Mouse (Mus musculus) MEL (cell line): ENCODE data around the gene Gsta3. TPM values are rescaled to one million over a fixed set of nuclear protein-coding genes. Genes with fewer than 3 reads are reported as not detected.

Experiments
- DNase-seq: peaks from one replicate; pipeline ENCODE4 v3.0.0; 2011; ENCODE audit warnings: low read depth, low spot score
- H3K27ac ChIP-seq: 2 replicates; pipeline ENCODE4 v1.5.1; 2012; ENCODE audit warnings: low read depth, mild to moderate bottlenecking, control low read depth, low read length, moderate library complexity; ENCODE audit not compliant: control insufficient read depth
- H3K27me3 ChIP-seq, 2 experiments: fragments of 150-350 bp in 1 of 2; sonication (generic) in 1 of 2; 2 replicates each; pipeline ENCODE4 v1.6.1; 2012; ENCODE audit warnings: low read length in 2 of 2, mild to moderate bottlenecking in 2 of 2, improper control_type of control experiment in 1 of 2, moderate library complexity in 1 of 2; ENCODE audit not compliant: insufficient read depth in 2 of 2, control insufficient read depth in 1 of 2
- H3K36me3 ChIP-seq, 2 experiments: 2 replicates each; pipeline ENCODE4 v1.6.1; 2012 to 2014; ENCODE audit warnings: low read length in 2 of 2, improper control_type of control experiment in 1 of 2, inconsistent platforms in 1 of 2, mild to moderate bottlenecking in 1 of 2; ENCODE audit not compliant: insufficient read depth in 2 of 2, control insufficient read depth in 1 of 2
- H3K4me1 ChIP-seq, 2 experiments: fragments of 150-350 bp in 1 of 2; sonication (generic) in 1 of 2; 2 replicates each; pipeline ENCODE4 v1.6.1; 2012; ENCODE audit warnings: low read length in 2 of 2, improper control_type of control experiment in 1 of 2, mild to moderate bottlenecking in 1 of 2; ENCODE audit not compliant: insufficient read depth in 2 of 2, control insufficient read depth in 1 of 2
- H3K4me3 ChIP-seq, 2 experiments: fragments of 150-350 bp in 1 of 2; sonication (generic) in 1 of 2; 2 replicates each; pipeline ENCODE4 v1.5.1; 2012; ENCODE audit warnings: low read depth in 2 of 2, low read length in 2 of 2, mild to moderate bottlenecking in 2 of 2, moderate library complexity in 2 of 2, control low read depth in 1 of 2, improper control_type of control experiment in 1 of 2; ENCODE audit not compliant: control insufficient read depth in 1 of 2, insufficient read depth in 1 of 2
- H3K79me2 ChIP-seq: 2 replicates; pipeline ENCODE4 v1.6.1; 2012; ENCODE audit warnings: mild to moderate bottlenecking, low read length, moderate library complexity; ENCODE audit not compliant: control insufficient read depth, poor library complexity, insufficient read depth
- H3K9ac ChIP-seq: 2 replicates; pipeline ENCODE4 v1.6.1; 2012; ENCODE audit warnings: low read depth, mild to moderate bottlenecking, control low read depth, low read length, moderate library complexity; ENCODE audit not compliant: control insufficient read depth, poor library complexity, severe bottlenecking
- H3K9me3 ChIP-seq: fragments of 150-350 bp; sonication (generic); replicated peaks from 2 replicates; pipeline ENCODE4 v1.6.1; 2012; ENCODE audit warnings: mild to moderate bottlenecking, low read length, improper control_type of control experiment, moderate library complexity; ENCODE audit not compliant: insufficient read depth
- BHLHE40 ChIP-seq: IDR thresholded peaks from 2 replicates; pipeline ENCODE4 v1.6.1; 2012; ENCODE audit warnings: low read depth, mild to moderate bottlenecking, inconsistent platforms, low read length, improper control_type of control experiment, borderline replicate concordance
- CHD1 ChIP-seq: IDR thresholded peaks from 2 replicates; pipeline ENCODE4 v1.6.1; 2012; ENCODE audit warnings: low read depth, mild to moderate bottlenecking, inconsistent platforms, low read length, improper control_type of control experiment
- CTCF ChIP-seq, 3 experiments: IDR thresholded peaks in 2 of 3; conservative IDR thresholded peaks in 1 of 3; 2 replicates each; pipeline ENCODE4 v1.5.1; 2011 to 2012; ENCODE audit warnings: low read length in 3 of 3, low read depth in 2 of 3, mild to moderate bottlenecking in 2 of 3, improper control_type of control experiment in 1 of 3, inconsistent platforms in 1 of 3, mixed read lengths in 1 of 3, moderate library complexity in 1 of 3; ENCODE audit not compliant: control insufficient read depth in 1 of 3, insufficient read depth in 1 of 3, poor library complexity in 1 of 3, severe bottlenecking in 1 of 3
- EP300 ChIP-seq, 2 experiments: IDR thresholded peaks; 2 replicates each; pipeline ENCODE4 v1.6.1; 2011; ENCODE audit warnings: improper control_type of control experiment in 2 of 2, low read length in 2 of 2, low read depth in 1 of 2, mild to moderate bottlenecking in 1 of 2
- GABPA ChIP-seq: IDR thresholded peaks from 2 replicates; pipeline ENCODE4 v1.6.1; 2012; ENCODE audit warnings: low read depth, mild to moderate bottlenecking, inconsistent platforms, low read length, improper control_type of control experiment, moderate library complexity
- GATA1 ChIP-seq: IDR thresholded peaks from 2 replicates; pipeline ENCODE4 v1.6.1; 2011; ENCODE audit warnings: low read depth, low read length, improper control_type of control experiment
- JUND ChIP-seq: IDR thresholded peaks from 2 replicates; pipeline ENCODE4 v1.6.1; 2011; ENCODE audit warnings: low read depth, mild to moderate bottlenecking, improper control_type of control experiment, low read length
- KAT2A ChIP-seq: conservative IDR thresholded peaks from 2 replicates; pipeline ENCODE4 v1.6.1; 2012; ENCODE audit warnings: low read depth, low read length, improper control_type of control experiment, inconsistent platforms
- MAFK ChIP-seq: IDR thresholded peaks from 2 replicates; pipeline ENCODE4 v1.6.1; 2011; ENCODE audit warnings: low read depth, mild to moderate bottlenecking, low read length, improper control_type of control experiment, borderline replicate concordance
- MYB ChIP-seq: IDR thresholded peaks from 2 replicates; pipeline ENCODE4 v1.6.1; 2011; ENCODE audit warnings: mild to moderate bottlenecking, low read depth, low read length, improper control_type of control experiment
- NELFE ChIP-seq: IDR thresholded peaks from 2 replicates; pipeline ENCODE4 v1.6.1; 2011; ENCODE audit warnings: low read depth, low read length, improper control_type of control experiment
- POLR2A ChIP-seq, 2 experiments: IDR thresholded peaks; 2 replicates each; pipeline ENCODE4 v1.6.1; 2011 to 2012; ENCODE audit warnings: low read length in 2 of 2, mild to moderate bottlenecking in 2 of 2, control low read depth in 1 of 2, improper control_type of control experiment in 1 of 2, low read depth in 1 of 2, moderate library complexity in 1 of 2; ENCODE audit not compliant: control insufficient read depth in 1 of 2, insufficient read depth in 1 of 2, poor library complexity in 1 of 2
- POLR2AphosphoS2 ChIP-seq: IDR thresholded peaks from 2 replicates; pipeline ENCODE4 v1.6.1; 2011; ENCODE audit warnings: low read length, improper control_type of control experiment
- POLR2AphosphoS5 ChIP-seq: IDR thresholded peaks from 2 replicates; pipeline ENCODE4 v1.6.1; 2012; ENCODE audit warnings: low read depth, borderline replicate concordance, mild to moderate bottlenecking, inconsistent platforms, low read length, moderate library complexity, mixed read lengths
- RCOR1 ChIP-seq: IDR thresholded peaks from 2 replicates; pipeline ENCODE4 v1.6.1; 2012; ENCODE audit warnings: low read depth, mild to moderate bottlenecking, inconsistent platforms, low read length, improper control_type of control experiment
- SMC3 ChIP-seq: IDR thresholded peaks from 2 replicates; pipeline ENCODE4 v1.6.1; 2011; ENCODE audit warnings: low read depth, low read length, improper control_type of control experiment
- TAL1 ChIP-seq: IDR thresholded peaks from 2 replicates; pipeline ENCODE4 v1.6.1; 2012; ENCODE audit warnings: mild to moderate bottlenecking, inconsistent platforms, low read length, moderate library complexity, mixed read lengths
- TBP ChIP-seq: IDR thresholded peaks from 2 replicates; pipeline ENCODE4 v1.8.0; 2011; ENCODE audit warnings: low read depth, low read length, improper control_type of control experiment
- TCF12 ChIP-seq: IDR thresholded peaks from 2 replicates; pipeline ENCODE4 v1.6.1; 2014; ENCODE audit warnings: low read depth, mild to moderate bottlenecking, inconsistent platforms, low read length, improper control_type of control experiment, moderate library complexity
- UBTF ChIP-seq: IDR thresholded peaks from 2 replicates; pipeline ENCODE4 v1.6.1; 2012; ENCODE audit warnings: low read depth, mild to moderate bottlenecking, inconsistent platforms, low read length, improper control_type of control experiment, moderate library complexity, borderline replicate concordance; ENCODE audit not compliant: insufficient read depth
- USF1 ChIP-seq: IDR thresholded peaks from 2 replicates; pipeline ENCODE4 v1.6.1; 2014; ENCODE audit warnings: low read depth, mild to moderate bottlenecking, inconsistent platforms, low read length, improper control_type of control experiment, moderate library complexity
- USF2 ChIP-seq, 2 experiments: IDR thresholded peaks; 2 replicates each; pipeline ENCODE4 v1.6.1; 2011 to 2012; ENCODE audit warnings: improper control_type of control experiment in 2 of 2, low read length in 2 of 2, borderline replicate concordance in 1 of 2, inconsistent platforms in 1 of 2, low read depth in 1 of 2, mild to moderate bottlenecking in 1 of 2; ENCODE audit not compliant: insufficient read depth in 1 of 2
- ZC3H11A ChIP-seq: IDR thresholded peaks from 2 replicates; pipeline ENCODE4 v1.6.1; 2012; ENCODE audit warnings: low read depth, mild to moderate bottlenecking, inconsistent platforms, low read length, improper control_type of control experiment
- ZKSCAN1 ChIP-seq: IDR thresholded peaks from 2 replicates; pipeline ENCODE4 v1.6.1; 2012; ENCODE audit warnings: low read depth, mild to moderate bottlenecking, inconsistent platforms, low read length, improper control_type of control experiment, moderate library complexity
- polyA plus RNA-seq, 2 experiments: library from polyadenylated mRNA; stranded (reverse) in 1 of 2; unstranded in 1 of 2; fragments of >175 nt in 1 of 2; fragments of >200 nt in 1 of 2; gene quantifications; 2 replicates each; pipeline versions ENCODE4 v1.2.1 to v1.2.4; 2012; ENCODE audit warnings: low replicate concordance in 2 of 2, low read depth in 1 of 2; ENCODE audit not compliant: insufficient read length in 2 of 2, insufficient read depth in 1 of 2, missing spikeins in 1 of 2
- total RNA-seq: library from RNA; depleted of rRNA; stranded (reverse); fragments of 300-350 nt; gene quantifications from 2 replicates; pipeline ENCODE4 v1.2.3, GENCODE M21; 2012

The Gsta3 gene
- total and polyA plus RNA-seq, 3 experiments: 2.2 to 3.4 TPM; not detected in 1

DNA sequence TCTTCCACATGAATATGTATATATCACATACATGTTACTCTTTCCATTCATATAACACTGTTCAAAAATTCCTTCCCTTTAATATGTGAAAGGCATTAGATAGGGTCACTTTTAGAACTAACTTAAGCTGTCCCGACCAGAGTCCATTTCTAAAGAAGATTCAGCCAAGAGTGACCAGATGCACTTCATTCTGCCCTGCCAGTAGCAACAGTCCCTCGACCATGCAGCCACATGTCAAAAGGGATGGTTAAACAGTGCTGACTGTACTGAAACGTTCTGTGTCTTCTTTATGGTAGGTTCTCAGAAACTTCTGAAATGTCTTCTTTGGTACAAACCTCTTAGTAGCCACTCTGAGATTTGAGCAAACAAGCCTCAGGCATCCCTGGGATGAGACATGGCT lies 61.3 kb downstream of the Gsta3 start:
- Histone ChIP-seq H3K27ac (no peak overlapping the region), H3K79me2 (no peaks in the 10 kb centered on the region), H3K36me3 (no peaks in the 10 kb centered on the region), H3K4me1 (no peaks in the 10 kb centered on the region), H3K9me3 (no peaks in the 10 kb centered on the region), H3K4me3 (no peak overlapping the region), H3K27me3 (no peaks in the 10 kb centered on the region), H3K9ac (no peak overlapping the region)
- TF ChIP-seq GATA1 (no peak), MYB (no peak), SMC3 (no peak), USF1 (no peak), ZC3H11A (no peak), TAL1 (no peak), CHD1 (no peak), POLR2AphosphoS2 (no peak), TBP (no peak), TCF12 (no peak), RCOR1 (no peak), USF2 (IDR thresholded peaks at IDR 0.05; ENCODE audit: borderline replicate concordance in 1 of 2, insufficient read depth in 1 of 2, low read depth in 1 of 2, low read length in 2 of 2) (no peak), CTCF (IDR thresholded peaks at IDR 0.05 in 2 of 3, conservative IDR thresholded peaks at IDR 0.05 in 1 of 3; ENCODE audit: control insufficient read depth in 1 of 3, insufficient read depth in 1 of 3, low read depth in 2 of 3, low read length in 3 of 3, poor library complexity in 1 of 3, severe bottlenecking in 1 of 3) (no peak), EP300 (IDR thresholded peaks at IDR 0.05; ENCODE audit: low read depth in 1 of 2, low read length in 2 of 2) (no peak), GABPA (no peak), ZKSCAN1 (no peak), POLR2A (IDR thresholded peaks at IDR 0.05; ENCODE audit: control insufficient read depth in 1 of 2, insufficient read depth in 1 of 2, low read depth in 1 of 2, low read length in 2 of 2, poor library complexity in 1 of 2) (no peak), BHLHE40 (no peak), UBTF (no peak)
- DNase-seq: no peak

DNA sequence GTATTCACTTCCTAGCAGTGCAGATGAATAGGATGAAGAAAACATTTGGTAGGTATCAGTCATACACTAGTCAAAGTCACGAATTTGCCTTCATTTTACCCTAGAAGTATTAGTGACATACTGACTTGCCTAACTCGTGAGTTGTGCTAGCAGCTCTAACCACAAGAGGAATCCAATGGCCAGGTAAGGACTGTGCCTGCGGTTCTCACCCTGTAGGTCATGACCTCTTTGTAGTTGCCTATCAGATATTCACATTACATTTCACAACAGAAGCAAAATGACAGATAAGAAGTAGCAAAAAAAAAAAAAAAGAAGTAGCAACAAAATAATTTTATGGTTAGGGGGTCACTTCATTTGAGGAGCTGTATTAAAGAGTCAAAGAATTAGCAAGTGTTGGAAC lies 63.8 kb downstream of the Gsta3 start:
- no peaks in the 10 kb centered on the region for H3K36me3 ChIP-seq
- H3K4me1 ChIP-seq: no peaks in the 10 kb centered on the region
- DNase-seq: no peak
- no peaks in the 10 kb centered on the region for H3K27me3 ChIP-seq
- no peaks in the 10 kb centered on the region for H3K79me2 ChIP-seq
- H3K4me3 ChIP-seq: no peak overlapping the region
- no peak overlapping the region for H3K9ac ChIP-seq
- TF ChIP-seq JUND (no peak), TCF12 (no peak), ZC3H11A (no peak), POLR2AphosphoS5 (no peak), SMC3 (no peak), BHLHE40 (no peak), EP300 (IDR thresholded peaks at IDR 0.05; ENCODE audit: low read depth in 1 of 2, low read length in 2 of 2) (no peak), MYB (no peak), GATA1 (no peak), CHD1 (no peak), UBTF (no peak), KAT2A (no peak), POLR2A (IDR thresholded peaks at IDR 0.05; ENCODE audit: control insufficient read depth in 1 of 2, insufficient read depth in 1 of 2, low read depth in 1 of 2, low read length in 2 of 2, poor library complexity in 1 of 2) (no peak), NELFE (no peak), RCOR1 (no peak), MAFK (no peak), USF1 (no peak)
- H3K9me3 ChIP-seq: no peaks in the 10 kb centered on the region
- no peak overlapping the region for H3K27ac ChIP-seq
